Mouse (Mus musculus) left cerebral cortex, postnatal 36 days (tissue): ENCODE results near the gene Ccdc162. TPM values are rescaled to one million over a fixed set of nuclear protein-coding genes. Genes with fewer than 3 reads are reported as not detected.

Source experiments
- DNase-seq, 2 experiments: peaks; one replicate each; pipeline ENCODE4 v3.0.0; 2021 to 2022; ENCODE audit warnings: low spot score in 2 of 2, mixed read lengths in 1 of 2
- intact Hi-C: fragments of 180-260 bp; cut with DNase I; formaldehyde crosslinking; loops from one replicate; pipeline ENCODE4 v1.15.1; 2025
- total RNA-seq, 2 experiments: library from RNA; stranded (reverse); gene quantifications; 2 replicates each; pipeline ENCODE4 v1.2.3; 2021

Ccdc162 gene
- total RNA-seq, 2 experiments from 2014 or later: 1.6 to 1.7 TPM

GRCm38 (mm10) chr10:41588616-41589015, 127.8 kb downstream of the Ccdc162 start:
- no peak for DNase-seq
- intact Hi-C loops: no loop called here

- no peak for DNase-seq
- intact Hi-C loops: no loop called here
These were observed 129.2 kb downstream of the Ccdc162 start for GRCm38 (mm10) chr10:41586947-41587852.

- DNase-seq: no peak
- intact Hi-C loops: no loop called here
These were observed 133.1 kb downstream of the Ccdc162 start for GRCm38 (mm10) chr10:41583383-41583782.

- DNase-seq: no peak
- intact Hi-C loops: no loop called here
These were observed 133.5 kb downstream of the Ccdc162 start for GRCm38 (mm10) chr10:41582901-41583361.

GRCm38 (mm10) chr10:41580441-41580840, 136.0 kb downstream of the Ccdc162 start:
- no peak for DNase-seq
- intact Hi-C loops: no loop called here

DNA sequence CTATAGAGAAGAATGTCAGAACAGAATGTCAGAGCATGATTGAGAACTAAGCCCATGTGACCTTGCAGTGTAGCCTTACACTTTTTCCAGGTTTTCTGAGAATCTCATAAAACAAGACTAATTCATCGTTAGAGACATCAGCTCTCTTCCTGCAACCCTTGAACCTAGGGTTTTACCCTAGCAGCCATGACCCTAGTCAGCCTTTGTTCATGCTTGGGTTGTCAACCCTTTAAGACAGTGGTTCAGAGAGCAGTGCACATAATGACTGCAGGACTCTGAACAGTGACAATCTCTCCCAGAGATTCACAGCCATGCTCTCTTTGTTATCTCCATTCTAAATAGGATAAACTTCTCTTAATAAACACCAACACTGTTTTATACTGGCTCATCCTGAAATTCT, 137.9 kb downstream of the Ccdc162 start:
- DNase-seq: no peak
- intact Hi-C loops: no loop called here

GRCm38 (mm10) chr10:41576328-41576833, 140.1 kb downstream of the Ccdc162 start:
- DNase-seq: no peak
- intact Hi-C loops: no loop called here

- intact Hi-C loops: no loop called here
- DNase-seq: no peak
These were observed 140.7 kb downstream of the Ccdc162 start for GRCm38 (mm10) chr10:41575451-41576327.

DNA sequence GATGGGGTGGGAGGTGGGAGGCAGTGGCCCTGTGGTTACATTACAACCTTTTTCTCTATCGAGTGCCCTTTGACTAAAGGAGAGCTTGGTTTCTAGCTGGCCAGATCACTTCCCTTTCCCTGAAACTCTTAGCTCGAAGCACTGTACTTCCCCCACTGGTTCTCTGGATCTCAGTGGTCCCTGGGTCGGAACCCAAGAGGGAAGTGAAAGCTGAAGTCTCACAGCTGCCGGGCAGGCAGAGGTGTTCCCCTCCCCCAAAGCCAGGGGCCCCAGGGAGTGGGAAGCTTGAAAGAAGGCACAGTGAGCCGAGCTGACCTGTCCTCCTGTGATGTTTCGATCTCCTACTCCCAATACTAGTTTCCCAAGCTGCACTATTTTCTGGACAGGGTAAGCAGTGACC, 143.2 kb downstream of the Ccdc162 start:
- DNase-seq: no peak
- intact Hi-C loops: loop anchor here (5.0 kb wide), 1 partner anchor 51 kb away; no protein-coding TSS in a partner anchor

DNA sequence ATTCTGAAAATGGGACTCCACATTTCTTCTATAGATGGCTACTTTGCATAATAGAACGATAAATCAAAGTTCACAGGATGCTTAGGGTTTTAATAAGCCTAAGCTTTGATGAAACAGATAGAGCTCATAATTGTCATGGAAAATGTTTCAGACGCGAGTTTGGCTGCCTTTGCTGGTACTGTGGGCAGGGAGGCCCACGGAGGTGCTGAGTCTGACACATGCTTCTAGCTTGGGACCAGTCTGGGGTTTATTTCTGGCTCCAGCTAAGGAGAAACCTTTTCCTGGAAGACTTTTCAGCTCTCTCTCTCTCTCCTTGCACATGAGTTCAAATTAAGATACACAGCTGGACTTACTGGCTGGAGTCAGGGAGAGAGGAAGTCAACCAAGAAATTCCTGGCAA, 144.2 kb downstream of the Ccdc162 start:
- peak in 1 of 2 experiments; percentile 25 for DNase-seq
- intact Hi-C loops: loop anchor here (5.0 kb wide), 1 partner anchor 50 kb away; no protein-coding TSS in a partner anchor

GRCm38 (mm10) chr10:41571065-41571464, 145.4 kb downstream of the Ccdc162 start:
- no peak for DNase-seq
- intact Hi-C loops: loop anchor here (5.0 kb wide), 1 partner anchor 49 kb away; no protein-coding TSS in a partner anchor

- intact Hi-C loops: no loop called here
- no peak for DNase-seq
These were observed 148.1 kb downstream of the Ccdc162 start for GRCm38 (mm10) chr10:41568306-41568705.

GRCm38 (mm10) chr10:41565141-41565540, 151.3 kb downstream of the Ccdc162 start:
- intact Hi-C loops: no loop called here

DNA sequence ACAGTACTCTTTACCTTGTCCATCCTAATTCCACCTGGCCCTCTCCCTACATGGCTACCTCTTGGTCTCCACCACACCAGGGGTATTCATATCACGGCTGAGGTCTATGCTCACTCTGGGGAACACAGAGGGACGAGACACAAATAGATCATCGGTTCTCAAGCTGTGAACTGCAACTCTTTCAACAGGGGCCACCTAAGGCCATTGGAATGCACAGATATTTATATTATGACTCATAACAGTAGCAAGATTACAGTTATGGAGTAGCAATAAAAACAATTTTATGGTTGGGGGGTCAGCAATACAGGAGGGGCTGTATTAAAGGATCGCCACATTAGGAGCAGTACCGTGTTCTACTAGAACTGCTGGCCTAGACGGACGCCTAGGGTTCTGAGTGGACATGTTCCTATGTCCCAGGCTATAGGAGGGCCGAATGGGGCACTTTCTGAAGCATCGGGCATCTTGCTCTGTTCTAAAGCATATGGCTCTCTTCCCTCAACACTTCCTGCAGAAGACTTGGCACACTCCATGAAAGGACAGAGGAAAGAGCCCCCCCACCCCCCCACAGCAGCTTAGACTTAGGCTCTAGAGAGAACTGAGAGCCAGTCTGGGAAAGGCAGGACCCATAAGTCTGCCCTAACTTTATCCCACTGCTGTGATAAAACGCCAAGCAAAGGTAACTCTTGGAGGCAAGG, 154.6 kb downstream of the Ccdc162 start:
- intact Hi-C loops: no loop called here

More at GRCm38 (mm10) chr10:41565141-41565540, 151.3 kb downstream of the Ccdc162 start:
- DNase-seq: no peak

GRCm38 (mm10) chr10:41558401-41558800, 158.0 kb downstream of the Ccdc162 start:
- intact Hi-C loops: no loop called here
- DNase-seq: no peak

More for the DNA sequence above, 154.6 kb downstream of the Ccdc162 start:
- DNase-seq: no peak

DNA sequence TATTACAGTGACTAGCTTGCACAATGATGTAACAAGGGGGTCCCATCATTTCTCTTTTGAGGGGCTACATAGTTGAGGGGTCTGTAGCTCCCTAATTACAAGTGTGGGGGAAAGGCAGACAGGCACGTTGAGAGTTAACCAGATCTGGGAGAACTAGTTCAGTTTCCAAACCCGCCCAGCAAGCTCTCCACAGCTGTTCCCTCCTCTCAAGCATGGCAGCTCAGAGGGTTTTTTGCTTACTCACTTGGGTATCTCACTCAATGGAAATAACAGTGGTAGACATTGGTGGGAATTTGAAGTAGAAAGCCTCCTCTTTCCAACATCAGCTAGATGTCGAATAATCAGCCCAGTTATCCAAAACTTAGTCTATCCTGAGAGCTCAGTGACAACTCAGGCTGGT, 161.4 kb downstream of the Ccdc162 start:
- intact Hi-C loops: no loop called here
- DNase-seq: no peak

- no peak for DNase-seq
- intact Hi-C loops: no loop called here
These were observed 162.7 kb downstream of the Ccdc162 start for GRCm38 (mm10) chr10:41553711-41554110.

DNA sequence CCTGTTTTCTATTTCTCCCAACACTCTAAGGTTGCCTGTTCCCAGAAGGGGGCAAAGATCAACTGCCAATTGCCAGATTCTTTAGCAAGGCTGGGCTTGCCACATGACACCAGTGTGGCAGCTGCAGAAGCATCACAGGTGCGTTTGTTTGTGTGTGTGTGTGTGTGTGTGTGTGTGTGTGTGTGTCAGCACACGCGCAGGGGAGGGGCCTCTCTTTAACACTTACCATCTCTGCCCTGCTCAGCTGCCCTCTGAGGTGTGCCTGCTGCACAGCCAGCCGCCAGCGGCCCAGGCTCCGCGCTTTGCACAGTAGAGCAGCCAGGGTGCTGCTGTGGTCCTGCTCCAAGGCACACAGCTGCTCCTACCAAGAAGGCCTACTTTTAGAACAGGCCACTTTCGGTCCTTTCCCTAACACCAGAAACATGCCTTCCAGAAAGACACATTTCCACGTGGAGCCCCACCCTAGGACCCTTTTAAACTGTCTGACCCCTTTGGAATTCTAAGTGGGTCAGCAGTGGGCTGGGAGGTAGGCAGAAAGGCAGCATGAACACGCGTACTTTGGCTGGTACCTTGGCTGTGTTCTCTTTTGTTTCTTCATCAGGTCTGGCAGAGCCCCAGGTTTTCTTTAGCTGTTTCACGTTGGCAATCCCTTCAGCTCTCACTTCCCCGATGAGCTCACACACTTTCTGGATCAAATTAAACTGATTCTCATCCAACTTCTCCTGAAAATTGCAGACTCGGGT, 163.4 kb downstream of the Ccdc162 start:
- intact Hi-C loops: no loop called here
- DNase-seq: peak; percentile 51 to 55

DNA sequence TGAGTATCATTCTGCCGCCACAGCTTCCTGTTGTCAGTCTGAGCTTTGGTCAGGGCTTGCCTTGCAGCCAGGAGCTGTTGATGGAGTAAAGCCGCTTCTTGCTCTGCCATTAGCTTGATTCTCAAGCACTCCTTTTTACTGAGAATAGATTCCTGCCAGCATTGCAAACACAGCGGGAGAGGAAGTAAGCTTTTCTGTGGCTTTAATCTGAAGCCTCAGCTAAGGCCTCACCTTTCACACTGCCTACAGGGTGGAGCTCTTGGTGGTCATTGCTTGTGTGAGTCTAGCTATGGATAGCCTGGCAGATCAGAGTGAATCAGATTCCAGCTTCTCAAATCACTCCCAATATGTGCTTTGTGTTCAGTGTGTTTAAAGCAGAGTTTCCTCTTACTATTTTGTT, 164.1 kb downstream of the Ccdc162 start:
- intact Hi-C loops: no loop called here
- no peak for DNase-seq
